Mouse (Mus musculus): ENCODE results near the gene Nfkbil1. TPM values are rescaled to one million over a fixed set of nuclear protein-coding genes. Genes with fewer than 3 reads are reported as not detected.

Gene Nfkbil1
- polyA plus RNA-seq, 1 experiment from 2014 or later: 2.3 TPM

DNA sequence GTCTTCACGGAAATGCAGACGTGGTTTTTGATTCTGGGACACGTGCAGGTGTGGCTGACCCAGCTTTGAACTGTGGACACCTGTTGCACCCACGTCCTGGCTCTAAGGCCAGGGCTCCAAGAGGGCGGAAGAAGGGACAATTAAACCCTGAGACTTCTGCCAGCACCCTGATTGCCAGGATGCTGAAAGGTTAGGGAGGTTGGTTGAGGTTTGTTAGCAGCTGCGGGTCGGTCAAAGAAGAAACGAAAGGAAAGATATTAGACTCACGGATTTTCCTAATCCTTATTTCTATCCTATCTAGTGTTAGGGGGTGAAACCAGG is 39.3 kb downstream of the Nfkbil1 start:
- Histone ChIP-seq H3K9me3 (replicated peaks; ENCODE audit: control insufficient read depth, low read length) (no peaks in the 10 kb centered on the region), H3K27me3 (ENCODE audit: control insufficient read depth, insufficient read depth, low read length) (peaks cover 55% of the 10 kb centered on the region), H3K36me3 (ENCODE audit: control insufficient read depth, insufficient read depth, low read length) (no peaks in the 10 kb centered on the region), H3K4me1 (ENCODE audit: control insufficient read depth, insufficient read depth, low read length) (peaks cover 9% of the 10 kb centered on the region; the same call in 1 of the 2 replicates), H3K4me2 (peak overlapping the region; percentile 85), H3K4me3 (ENCODE audit: low read depth, low read length) (peak overlapping the region; percentile 49), H3K27ac (ENCODE audit: low read depth, low read length) (no peak overlapping the region), H3K9ac (ENCODE audit: low read depth, low read length) (no peak overlapping the region)
- 29% methylated on average over 9 of the region's 9 CpGs for WGBS (ENCODE audit: insufficient replicate concordance)
- ATAC-seq (replicated peaks; ENCODE audit: insufficient number of reproducible peaks, low FRiP score, low TSS enrichment): no peak

DNA sequence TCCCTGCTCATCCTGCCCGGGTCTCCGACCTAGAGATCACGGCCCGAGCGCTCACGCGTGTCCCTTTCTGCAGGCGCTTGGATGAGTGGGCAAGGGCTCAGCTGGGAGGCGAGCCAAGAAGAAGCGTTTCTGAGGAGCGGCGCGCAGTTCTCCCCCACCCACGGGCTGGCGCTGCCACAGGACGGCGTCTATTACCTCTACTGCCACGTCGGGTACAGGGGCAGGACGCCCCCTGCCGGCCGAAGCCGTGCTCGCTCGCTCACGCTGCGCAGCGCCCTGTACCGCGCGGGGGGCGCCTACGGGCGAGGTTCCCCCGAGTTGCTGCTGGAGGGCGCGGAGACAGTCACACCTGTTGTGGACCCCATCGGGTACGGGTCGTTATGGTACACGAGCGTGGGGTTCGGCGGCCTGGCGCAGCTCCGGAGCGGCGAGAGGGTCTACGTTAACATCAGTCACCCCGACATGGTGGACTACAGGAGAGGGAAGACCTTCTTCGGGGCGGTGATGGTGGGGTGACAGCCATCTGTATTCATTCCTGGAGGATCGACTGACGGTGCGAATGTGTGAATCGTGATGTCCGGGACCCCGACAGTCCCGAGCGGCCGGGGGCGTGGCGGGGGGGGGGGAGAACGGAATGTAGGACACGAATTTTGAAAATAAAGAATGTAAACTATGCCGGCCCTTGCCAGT is 39.8 kb downstream of the Nfkbil1 start:
- Histone ChIP-seq H3K4me2 (peak overlapping the region; percentile 85), H3K9me3 (replicated peaks; ENCODE audit: control insufficient read depth, low read length) (no peaks in the 10 kb centered on the region), H3K27me3 (ENCODE audit: control insufficient read depth, insufficient read depth, low read length) (peaks cover 50% of the 10 kb centered on the region), H3K36me3 (ENCODE audit: control insufficient read depth, insufficient read depth, low read length) (no peaks in the 10 kb centered on the region), H3K4me1 (ENCODE audit: control insufficient read depth, insufficient read depth, low read length) (peaks cover 9% of the 10 kb centered on the region; the same call in 1 of the 2 replicates), H3K4me3 (ENCODE audit: low read depth, low read length) (peak overlapping the region; percentile 49), H3K27ac (ENCODE audit: low read depth, low read length) (no peak overlapping the region), H3K9ac (ENCODE audit: low read depth, low read length) (peak overlapping the region; percentile 63; the same call in 1 of the 2 replicates)
- WGBS (ENCODE audit: insufficient replicate concordance): 2% methylated on average over 66 of the region's 66 CpGs
- peak; percentile 66; the same call in 1 of the 2 replicates for ATAC-seq (replicated peaks; ENCODE audit: insufficient number of reproducible peaks, low FRiP score, low TSS enrichment)

DNA sequence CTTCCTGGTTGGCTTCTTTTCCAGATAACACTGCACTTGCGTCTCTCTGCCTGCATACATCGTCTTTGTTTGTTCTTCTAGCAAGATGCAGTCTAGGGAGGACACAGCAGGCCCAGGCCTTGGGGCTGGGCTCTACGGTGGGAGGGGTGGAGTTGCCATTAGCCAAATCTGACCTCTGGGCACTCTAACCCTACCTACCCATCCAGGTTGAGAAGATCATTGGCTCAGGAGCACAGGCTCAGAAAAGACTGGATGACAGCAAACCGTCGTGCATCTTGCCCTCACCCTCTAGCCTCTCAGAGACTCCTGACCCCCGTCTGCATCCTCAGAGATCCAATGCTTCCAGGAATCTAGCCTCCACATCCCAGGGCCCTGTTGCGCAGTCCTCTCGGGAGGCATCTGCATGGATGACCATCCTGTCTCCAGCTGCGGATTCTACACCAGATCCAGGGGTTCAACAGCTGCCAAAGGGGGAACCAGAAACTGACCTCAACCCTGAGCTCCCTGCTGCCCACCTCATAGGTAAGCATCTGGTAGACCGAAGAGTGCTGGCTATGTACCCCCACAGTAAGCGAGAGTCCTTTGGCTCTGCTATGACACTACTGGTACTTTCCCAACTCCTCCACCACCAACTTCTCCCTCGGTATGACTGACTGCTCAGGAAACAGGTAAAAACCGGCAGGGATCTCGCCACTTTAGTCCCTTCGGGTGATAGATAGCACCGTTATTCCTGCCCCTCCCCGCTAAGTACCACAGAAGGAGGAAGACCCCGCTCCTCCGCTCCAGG is 40.6 kb downstream of the Nfkbil1 start:
- H3K4me2 ChIP-seq: peak overlapping the region; percentile 85
- H3K36me3 ChIP-seq (ENCODE audit: control insufficient read depth, insufficient read depth, low read length): no peaks in the 10 kb centered on the region
- peak overlapping the region; percentile 63; the same call in 1 of the 2 replicates for H3K9ac ChIP-seq (ENCODE audit: low read depth, low read length)
- no peak for ATAC-seq (replicated peaks; ENCODE audit: insufficient number of reproducible peaks, low FRiP score, low TSS enrichment)
- H3K9me3 ChIP-seq (replicated peaks; ENCODE audit: control insufficient read depth, low read length): no peaks in the 10 kb centered on the region
- H3K27ac ChIP-seq (ENCODE audit: low read depth, low read length): no peak overlapping the region
- H3K4me1 ChIP-seq (ENCODE audit: control insufficient read depth, insufficient read depth, low read length): peaks cover 9% of the 10 kb centered on the region; the same call in 1 of the 2 replicates
- 34% methylated on average over 19 of the region's 19 CpGs for WGBS (ENCODE audit: insufficient replicate concordance)
- peak overlapping the region; percentile 49 for H3K4me3 ChIP-seq (ENCODE audit: low read depth, low read length)
- peaks cover 44% of the 10 kb centered on the region for H3K27me3 ChIP-seq (ENCODE audit: control insufficient read depth, insufficient read depth, low read length)

DNA sequence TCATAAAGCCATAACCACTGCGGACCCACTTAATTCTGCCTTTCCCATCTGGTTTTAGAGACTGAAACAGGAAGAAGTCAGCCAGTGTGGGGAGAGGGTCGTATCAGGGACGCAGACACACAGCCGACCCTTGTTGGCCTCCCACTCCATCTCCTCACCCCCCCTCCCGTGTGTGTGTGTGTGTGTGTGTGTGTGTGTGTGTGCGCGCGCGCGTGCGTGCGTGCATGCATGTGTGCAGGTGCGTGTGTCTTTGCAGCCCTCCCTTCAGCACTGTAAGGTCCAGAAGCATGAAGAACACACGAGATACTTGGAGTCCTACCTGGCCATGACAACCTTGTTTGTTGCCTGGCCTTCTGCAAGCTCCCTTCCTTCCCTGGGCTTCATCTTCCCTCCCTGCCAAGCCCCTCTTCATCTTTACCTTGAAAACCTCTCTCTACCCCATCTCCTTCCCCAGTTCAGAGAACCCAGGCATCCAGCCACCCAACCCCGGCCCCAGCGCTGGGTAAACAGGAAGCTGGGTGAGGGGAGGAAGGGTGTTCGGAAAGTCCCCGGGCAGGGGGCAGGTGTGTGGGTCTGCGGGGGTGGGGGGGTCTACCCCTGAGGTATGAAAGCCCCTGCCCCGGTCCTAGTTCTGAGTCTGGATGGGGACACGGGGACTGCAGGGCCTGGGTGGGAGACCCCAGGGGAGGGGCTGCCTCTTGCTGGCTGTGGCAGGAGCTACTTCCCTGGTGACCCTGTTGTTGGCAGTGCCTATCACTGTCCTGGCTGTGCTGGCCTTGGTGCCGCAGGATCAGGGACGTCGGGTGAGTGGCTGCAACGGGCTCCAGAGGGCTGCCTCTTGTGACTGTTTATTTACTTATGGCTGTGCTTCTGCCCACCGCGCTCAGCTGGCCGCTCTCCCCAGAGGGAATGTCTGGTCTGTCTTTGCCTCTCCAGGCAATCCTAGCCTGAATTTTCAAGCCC is 41.4 kb downstream of the Nfkbil1 start, which contains the start of gene Ltb:
Ltb (plus strand) TSS at position 559 of the 963 bp plus-strand sequence.
- peaks cover 42% of the 10 kb centered on the region for H3K27me3 ChIP-seq (ENCODE audit: control insufficient read depth, insufficient read depth, low read length)
- 40% methylated on average over 22 of the region's 28 CpGs for WGBS (ENCODE audit: insufficient replicate concordance)
- H3K27ac ChIP-seq (ENCODE audit: low read depth, low read length): no peak within 1 kb of the TSS
- H3K4me2 ChIP-seq: peak within 1 kb of the TSS; percentile 85
- no peaks in the 10 kb centered on the region for H3K36me3 ChIP-seq (ENCODE audit: control insufficient read depth, insufficient read depth, low read length)
- H3K4me3 ChIP-seq (ENCODE audit: low read depth, low read length): peak within 1 kb of the TSS; percentile 49; the same call in 1 of the 2 replicates
- no peak for ATAC-seq (replicated peaks; ENCODE audit: insufficient number of reproducible peaks, low FRiP score, low TSS enrichment)
- H3K9me3 ChIP-seq (replicated peaks; ENCODE audit: control insufficient read depth, low read length): no peaks in the 10 kb centered on the region
- H3K4me1 ChIP-seq (ENCODE audit: control insufficient read depth, insufficient read depth, low read length): peaks cover 9% of the 10 kb centered on the region; the same call in 1 of the 2 replicates
- no peak within 1 kb of the TSS for H3K9ac ChIP-seq (ENCODE audit: low read depth, low read length)

DNA sequence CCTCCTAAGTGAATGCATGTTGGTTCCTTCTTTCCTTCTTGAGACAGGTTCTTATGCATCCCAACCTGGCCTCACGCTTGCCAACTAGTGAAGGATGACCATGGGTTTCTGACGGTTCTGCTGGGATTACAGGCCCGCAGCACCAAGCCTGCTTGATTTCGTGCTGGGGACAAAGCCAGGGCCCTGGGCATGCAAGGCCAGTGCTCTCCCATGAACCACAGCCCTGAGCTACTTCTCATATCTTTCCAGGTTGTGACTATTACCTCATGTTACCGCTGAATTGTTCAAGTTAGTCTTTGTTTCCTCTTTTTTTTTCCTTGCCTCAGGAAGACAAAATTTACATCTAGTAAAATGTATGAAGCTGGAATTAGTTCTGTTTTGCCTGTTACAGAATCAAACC is 42.7 kb downstream of the Nfkbil1 start:
- H3K27me3 ChIP-seq (ENCODE audit: control insufficient read depth, insufficient read depth, low read length): peaks cover 36% of the 10 kb centered on the region
- no peaks in the 10 kb centered on the region for H3K9me3 ChIP-seq (replicated peaks; ENCODE audit: control insufficient read depth, low read length)
- H3K27ac ChIP-seq (ENCODE audit: low read depth, low read length): no peak overlapping the region
- no peak for ATAC-seq (replicated peaks; ENCODE audit: insufficient number of reproducible peaks, low FRiP score, low TSS enrichment)
- peaks cover 9% of the 10 kb centered on the region; the same call in 1 of the 2 replicates for H3K4me1 ChIP-seq (ENCODE audit: control insufficient read depth, insufficient read depth, low read length)
- no peak overlapping the region for H3K9ac ChIP-seq (ENCODE audit: low read depth, low read length)
- 77% methylated on average over 5 of the region's 5 CpGs for WGBS (ENCODE audit: insufficient replicate concordance)
- no peak overlapping the region for H3K4me3 ChIP-seq (ENCODE audit: low read depth, low read length)
- H3K36me3 ChIP-seq (ENCODE audit: control insufficient read depth, insufficient read depth, low read length): no peaks in the 10 kb centered on the region
- H3K4me2 ChIP-seq: no peak overlapping the region

DNA sequence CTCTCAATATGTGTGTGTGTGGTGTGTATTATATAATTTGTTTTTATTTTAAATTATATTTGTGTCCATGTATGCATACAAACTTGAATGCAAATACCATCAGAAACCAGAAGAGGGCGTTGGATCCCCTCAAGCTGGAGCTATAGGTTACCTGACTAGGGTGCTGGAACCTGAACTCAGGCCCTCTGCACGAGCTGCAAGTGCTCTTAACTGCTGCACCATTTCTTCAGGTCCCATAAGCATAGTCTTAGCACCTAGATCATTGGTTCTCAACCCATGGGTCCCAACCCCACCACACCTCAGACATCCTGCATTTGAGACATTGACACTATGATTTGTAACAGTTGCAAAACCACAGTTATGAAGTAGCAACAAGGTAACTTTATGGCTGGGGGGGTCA is 43.9 kb downstream of the Nfkbil1 start:
- H3K4me1 ChIP-seq (ENCODE audit: control insufficient read depth, insufficient read depth, low read length): peaks cover 9% of the 10 kb centered on the region; the same call in 1 of the 2 replicates
- H3K4me2 ChIP-seq: no peak overlapping the region
- H3K9me3 ChIP-seq (replicated peaks; ENCODE audit: control insufficient read depth, low read length): no peaks in the 10 kb centered on the region
- no peak overlapping the region for H3K27ac ChIP-seq (ENCODE audit: low read depth, low read length)
- H3K36me3 ChIP-seq (ENCODE audit: control insufficient read depth, insufficient read depth, low read length): no peaks in the 10 kb centered on the region
- H3K9ac ChIP-seq (ENCODE audit: low read depth, low read length): no peak overlapping the region
- no peak overlapping the region for H3K4me3 ChIP-seq (ENCODE audit: low read depth, low read length)
- H3K27me3 ChIP-seq (ENCODE audit: control insufficient read depth, insufficient read depth, low read length): peaks cover 29% of the 10 kb centered on the region
- WGBS (ENCODE audit: insufficient replicate concordance): 59% methylated on average over 2 of the region's 2 CpGs
- ATAC-seq (replicated peaks; ENCODE audit: insufficient number of reproducible peaks, low FRiP score, low TSS enrichment): no peak

DNA sequence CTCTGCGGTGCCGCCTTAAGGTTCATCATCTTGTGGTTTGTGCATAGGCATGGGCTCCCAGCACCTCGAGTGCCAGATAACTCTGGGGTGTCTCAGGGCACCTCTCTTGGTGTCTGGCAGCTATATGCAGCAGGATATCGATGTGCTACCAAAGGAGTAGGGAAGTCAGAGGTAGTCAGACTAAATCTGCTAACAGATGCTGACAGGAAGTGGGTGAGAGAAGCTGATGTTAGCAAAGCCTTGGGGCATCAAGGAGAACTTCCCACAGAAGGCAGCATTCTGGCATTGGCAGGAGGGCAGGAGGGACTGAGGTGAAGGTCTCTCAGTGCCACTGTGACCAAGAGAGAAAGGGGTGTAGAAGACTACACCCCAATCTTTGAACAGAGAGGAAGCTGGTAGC is 45.5 kb downstream of the Nfkbil1 start:
- 58% methylated on average over 4 of the region's 4 CpGs for WGBS (ENCODE audit: insufficient replicate concordance)
- Histone ChIP-seq H3K9me3 (replicated peaks; ENCODE audit: control insufficient read depth, low read length) (no peaks in the 10 kb centered on the region), H3K4me3 (ENCODE audit: low read depth, low read length) (no peak overlapping the region), H3K4me2 (no peak overlapping the region), H3K27ac (ENCODE audit: low read depth, low read length) (no peak overlapping the region), H3K36me3 (ENCODE audit: control insufficient read depth, insufficient read depth, low read length) (no peaks in the 10 kb centered on the region), H3K27me3 (ENCODE audit: control insufficient read depth, insufficient read depth, low read length) (peaks cover 13% of the 10 kb centered on the region), H3K9ac (ENCODE audit: low read depth, low read length) (no peak overlapping the region), H3K4me1 (ENCODE audit: control insufficient read depth, insufficient read depth, low read length) (no peaks in the 10 kb centered on the region)
- no peak for ATAC-seq (replicated peaks; ENCODE audit: insufficient number of reproducible peaks, low FRiP score, low TSS enrichment)

DNA sequence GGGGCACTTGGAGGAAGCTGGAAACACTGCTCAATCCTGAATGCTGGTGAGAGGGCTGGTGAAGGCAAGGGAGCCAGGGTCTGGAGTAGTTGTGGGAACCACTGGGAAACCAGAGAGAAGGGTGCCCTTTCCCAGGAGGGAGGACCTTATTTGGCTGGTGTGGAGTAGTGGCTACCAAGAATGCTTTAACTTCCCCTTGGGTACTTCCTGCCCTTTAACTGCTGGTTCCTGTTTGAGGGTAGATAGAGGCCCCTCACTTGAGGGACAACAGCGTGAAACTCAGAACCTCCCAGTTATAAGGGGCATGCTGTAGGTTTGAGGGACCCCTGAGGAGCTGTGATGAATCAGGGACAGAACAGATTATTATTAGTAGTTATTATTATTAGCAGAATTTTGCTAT is 46.4 kb downstream of the Nfkbil1 start:
- Histone ChIP-seq H3K4me2 (no peak overlapping the region), H3K9me3 (replicated peaks; ENCODE audit: control insufficient read depth, low read length) (no peaks in the 10 kb centered on the region), H3K4me1 (ENCODE audit: control insufficient read depth, insufficient read depth, low read length) (no peaks in the 10 kb centered on the region), H3K27ac (ENCODE audit: low read depth, low read length) (no peak overlapping the region), H3K27me3 (ENCODE audit: control insufficient read depth, insufficient read depth, low read length) (peaks cover 4% of the 10 kb centered on the region), H3K36me3 (ENCODE audit: control insufficient read depth, insufficient read depth, low read length) (no peaks in the 10 kb centered on the region), H3K9ac (ENCODE audit: low read depth, low read length) (no peak overlapping the region), H3K4me3 (ENCODE audit: low read depth, low read length) (no peak overlapping the region)
- ATAC-seq (replicated peaks; ENCODE audit: insufficient number of reproducible peaks, low FRiP score, low TSS enrichment): no peak
- whole genome bisulfite sequencing (ENCODE audit: insufficient replicate concordance): 32% methylated on average over 1 of the region's 1 CpGs
